Mouse (Mus musculus) bone marrow macrophage, adult 2 months (primary cell): ENCODE measurements around the gene Gm20388.

ENCODE experiments used
- CTCF ChIP-seq: IDR thresholded peaks from 2 replicates; pipeline ENCODE4 v1.5.1; 2012; ENCODE audit warnings: low read depth, mild to moderate bottlenecking, low read length, moderate library complexity
- POLR2A ChIP-seq: IDR thresholded peaks from 2 replicates; pipeline ENCODE4 v1.6.1; 2012; ENCODE audit warnings: mild to moderate bottlenecking, low read depth, low read length, borderline replicate concordance

- TF ChIP-seq CTCF (no peak), POLR2A (no peak)
These were observed 324.2 kb downstream of the Gm20388 start for GRCm38 (mm10) chr8:120234866-120235265.
